Mouse (Mus musculus) adrenal gland, adult 18-20 months (tissue): ENCODE data around the gene Zscan10. TPM values are rescaled to one million over a fixed set of nuclear protein-coding genes. Genes with fewer than 3 reads are reported as not detected.

Experiments used
- DNase-seq, 2 experiments: peaks; one replicate each; pipeline ENCODE4 v3.0.0; 2021 to 2022; ENCODE audit warnings: low spot score in 2 of 2
- long read RNA-seq, 2 experiments: library from polyadenylated mRNA; stranded (forward); transcript quantifications; one replicate each; pipeline ENCODE4 v2.0.0; 2021
- total RNA-seq, 2 experiments: library from RNA; stranded (reverse); gene quantifications; 1 replicate in 1 of 2; 2 replicates in 1 of 2; pipeline ENCODE4 v1.2.3; 2021

Zscan10 gene
- not detected for total RNA-seq
- long read RNA-seq, experiment 1, result 0 reads
- long read RNA-seq, experiment 2, result 0 reads

DNA sequence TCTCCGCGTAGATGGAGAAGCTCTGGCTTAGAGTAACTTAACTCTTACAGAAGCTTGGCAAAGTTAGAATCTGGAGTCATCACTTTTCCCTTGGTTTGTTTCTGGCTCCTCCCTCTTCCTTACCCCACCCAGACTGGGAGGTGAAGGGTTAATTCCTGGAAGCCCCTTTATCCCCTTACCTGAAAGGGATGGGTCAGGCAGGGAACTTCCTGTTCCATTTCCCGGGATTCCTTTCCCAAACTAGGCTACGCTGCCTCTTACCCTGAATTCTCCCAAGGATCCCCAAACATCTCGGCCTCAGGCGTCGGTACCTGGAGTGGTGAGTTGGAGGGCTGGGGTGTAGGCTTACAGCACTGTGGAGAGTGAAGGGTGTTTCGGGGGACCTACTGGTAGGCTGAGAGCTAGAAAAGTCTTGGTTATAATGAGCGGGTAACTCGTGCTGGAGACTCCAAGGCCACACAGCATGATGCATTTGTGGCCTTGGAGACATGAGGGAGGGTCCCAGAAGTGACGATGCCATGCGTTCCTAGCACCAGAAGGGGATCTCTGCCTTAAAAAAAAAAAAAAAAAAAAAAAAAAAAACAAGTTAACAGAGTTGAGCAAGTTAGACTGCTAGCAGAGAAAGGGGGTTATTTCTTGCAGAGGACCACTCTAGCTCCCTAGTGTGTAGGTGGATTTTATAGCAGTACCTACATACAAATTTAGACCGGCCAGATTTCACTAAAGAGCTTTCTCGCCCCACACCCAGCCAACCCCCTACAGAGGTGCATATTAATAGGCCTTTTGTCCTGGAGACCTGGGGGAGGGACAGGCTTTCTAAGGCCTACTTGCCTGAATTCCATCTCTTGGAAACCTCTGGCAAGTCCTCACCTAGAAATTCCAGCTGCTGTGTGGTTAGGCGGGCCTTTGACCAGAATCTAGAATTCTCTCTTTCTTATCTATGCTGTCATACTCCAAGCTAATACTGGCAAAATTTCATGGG is at the start of gene Zscan10:
Zscan10 (plus strand) TSS at position 216 of the 982 bp plus-strand sequence.
- no peak for DNase-seq

DNA sequence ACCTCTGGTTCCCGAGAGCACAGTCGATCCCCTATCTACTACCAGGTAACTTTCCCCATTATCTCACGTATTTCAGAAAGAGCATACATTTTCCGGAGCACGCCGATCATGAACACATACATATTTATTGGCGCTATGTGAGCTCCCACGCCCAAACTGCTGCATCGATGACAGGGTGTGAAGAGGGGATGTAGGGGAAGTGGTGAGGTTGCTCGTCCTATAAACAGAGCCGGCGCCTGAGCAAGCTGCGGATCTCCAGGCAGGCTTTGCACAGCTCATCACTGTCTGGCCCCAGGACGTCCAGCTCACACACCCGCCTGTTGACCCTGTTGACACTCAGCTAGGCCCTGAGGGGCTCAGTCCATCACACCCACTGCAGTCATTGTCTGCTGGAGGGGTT is 49.8 kb upstream of the Zscan10 start:
- no peak for DNase-seq

DNA sequence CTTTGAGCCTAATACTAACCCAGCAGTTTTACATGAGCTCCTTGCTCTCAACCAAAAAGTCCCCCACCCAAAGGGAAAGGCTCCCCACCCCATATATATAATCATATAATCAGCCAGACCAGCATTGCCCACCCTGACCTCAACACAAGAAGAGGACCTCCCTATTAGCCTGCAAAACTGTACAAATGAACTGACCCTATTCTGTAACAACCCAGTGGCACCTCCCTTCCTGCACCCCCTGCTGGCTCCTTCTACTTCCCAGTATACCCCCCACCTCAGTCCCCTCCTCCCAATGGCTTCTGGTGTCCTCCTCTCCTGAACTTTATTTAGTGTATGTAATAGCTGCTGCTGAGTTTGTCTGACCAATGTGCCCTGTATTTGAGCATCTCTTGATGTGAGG is 49.2 kb upstream of the Zscan10 start:
- no peak for DNase-seq

DNA sequence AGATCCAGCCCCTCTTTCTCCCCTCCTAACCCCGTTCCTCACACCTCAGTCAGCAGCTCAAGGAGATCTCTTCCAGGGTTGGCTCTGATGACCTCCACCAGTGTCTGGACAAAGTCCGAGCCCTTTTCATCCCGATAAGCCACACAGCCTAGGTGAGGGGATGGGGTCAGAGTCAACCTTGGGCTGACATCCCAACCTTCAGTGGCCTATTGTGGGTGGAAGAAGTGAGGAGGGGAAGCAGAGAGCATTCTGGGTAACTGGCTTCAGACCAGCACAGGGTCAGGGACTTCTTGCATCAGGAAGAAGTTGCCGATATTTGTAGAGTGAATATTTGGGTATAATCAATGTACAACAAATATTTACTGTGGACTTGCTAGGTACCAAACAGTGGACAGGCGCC is 48.7 kb upstream of the Zscan10 start:
- no peak for DNase-seq

DNA sequence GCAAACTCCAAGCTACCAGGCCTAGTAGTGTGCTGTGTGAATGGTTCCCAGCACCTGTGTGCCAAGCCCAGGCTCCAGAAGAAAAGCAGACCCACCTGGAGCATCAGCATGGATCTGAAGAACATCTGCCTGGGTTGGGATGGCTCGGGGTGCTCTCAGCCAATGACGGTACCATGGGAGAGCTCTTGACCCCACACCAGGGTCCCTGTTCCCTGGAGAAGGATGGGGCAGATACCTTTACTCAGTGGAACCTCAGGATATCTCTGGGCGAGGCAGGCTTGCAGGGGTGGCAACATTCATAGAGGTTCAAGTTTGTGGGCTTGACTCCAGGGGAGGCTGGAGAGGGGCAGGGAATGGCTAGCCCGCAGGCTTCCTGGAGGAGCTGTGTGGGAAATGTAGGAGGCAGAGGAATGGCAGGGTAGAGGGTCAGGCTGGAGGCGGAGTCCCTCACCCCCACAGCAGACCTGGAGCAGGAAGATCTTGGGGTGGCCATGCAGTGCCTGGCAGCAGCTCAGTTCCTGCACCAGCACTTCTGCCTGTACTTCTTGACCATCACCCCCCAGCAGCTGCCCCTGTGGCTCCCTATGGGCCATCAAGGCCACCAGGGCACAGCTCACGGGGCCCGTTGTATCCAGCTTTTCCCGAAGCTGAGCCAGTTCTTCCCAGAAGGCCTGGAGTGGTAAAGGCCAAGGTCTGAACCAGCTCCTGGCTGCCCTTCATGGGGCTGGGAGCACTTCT is 47.6 kb upstream of the Zscan10 start:
- no peak for DNase-seq

DNA sequence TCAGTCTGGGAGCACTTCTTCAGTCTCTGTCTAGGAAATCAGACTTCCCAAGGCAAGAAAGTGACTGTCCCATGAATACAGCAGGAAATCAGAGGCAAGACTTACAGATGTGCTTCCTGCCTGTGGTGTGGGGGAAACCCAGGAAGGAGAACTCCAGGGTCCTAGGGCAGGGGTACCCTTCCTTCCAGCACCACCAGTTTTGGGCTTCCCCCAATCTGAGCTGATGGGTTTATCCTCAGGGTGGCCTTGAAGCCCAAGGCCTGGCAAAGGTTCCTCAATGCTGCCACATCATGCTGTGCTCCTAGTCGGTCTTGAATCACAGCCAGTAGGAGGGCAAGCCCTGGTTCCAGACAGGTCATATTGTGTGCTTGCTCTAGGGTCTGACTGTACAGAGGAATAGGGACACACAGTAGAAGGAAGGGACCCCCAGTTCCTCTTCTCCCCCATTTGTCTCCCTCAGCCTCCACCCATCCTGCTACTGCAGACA is 47.0 kb upstream of the Zscan10 start:
- DNase-seq, result peak in 1 of 2 experiments; percentile 51

DNA sequence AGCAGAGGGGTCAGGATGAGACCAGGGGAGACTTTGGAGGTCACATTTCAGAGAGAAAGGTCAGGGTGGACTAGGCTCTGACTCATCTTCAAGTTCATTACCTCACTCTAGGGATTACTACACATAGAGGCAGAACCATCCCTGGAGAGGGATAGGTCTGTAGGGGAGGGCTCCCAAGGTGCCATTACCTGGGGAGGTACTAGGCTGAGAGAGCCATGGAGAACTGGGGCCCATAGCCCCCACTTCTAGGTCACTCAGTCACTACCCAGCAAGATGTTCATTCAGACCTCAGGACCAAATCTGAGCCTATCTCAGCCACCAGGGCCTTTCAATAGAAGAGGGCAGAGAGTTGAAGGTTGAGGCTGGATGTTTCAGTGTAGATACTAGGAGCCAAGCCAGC is 46.3 kb upstream of the Zscan10 start:
- no peak for DNase-seq

DNA sequence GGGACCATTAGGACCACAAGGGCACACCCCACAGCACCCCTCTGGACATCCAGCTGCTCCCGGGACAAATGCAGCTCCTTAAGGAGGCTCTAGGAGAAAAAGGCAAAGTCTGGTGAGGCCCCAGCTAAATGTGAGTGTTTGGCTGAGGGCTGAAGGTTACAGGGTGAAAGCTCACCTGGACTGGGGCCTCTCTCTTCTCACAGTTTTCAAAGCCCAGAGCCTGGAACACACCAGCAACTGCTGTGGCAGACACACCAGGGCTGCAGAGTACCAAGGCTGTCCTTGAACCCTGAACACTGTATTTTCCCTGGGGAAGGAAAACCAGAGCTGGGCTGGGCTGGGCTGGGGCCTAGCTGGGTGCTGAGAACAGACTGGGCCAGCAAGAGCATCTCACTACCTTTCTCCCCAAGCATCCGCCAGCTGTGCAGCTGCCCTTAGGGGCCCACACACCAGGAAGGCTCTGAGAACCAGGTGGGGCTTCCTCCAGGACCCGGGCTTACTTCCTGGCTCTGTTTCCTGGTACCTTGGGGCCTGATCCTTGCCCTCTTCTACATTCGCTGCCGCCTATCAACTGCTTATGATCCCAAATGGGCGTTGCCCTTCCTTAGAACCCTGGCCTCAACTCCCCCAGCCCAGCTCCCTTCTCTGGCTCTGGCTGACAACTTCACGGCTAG is 45.3 kb upstream of the Zscan10 start:
- no peak for DNase-seq

DNA sequence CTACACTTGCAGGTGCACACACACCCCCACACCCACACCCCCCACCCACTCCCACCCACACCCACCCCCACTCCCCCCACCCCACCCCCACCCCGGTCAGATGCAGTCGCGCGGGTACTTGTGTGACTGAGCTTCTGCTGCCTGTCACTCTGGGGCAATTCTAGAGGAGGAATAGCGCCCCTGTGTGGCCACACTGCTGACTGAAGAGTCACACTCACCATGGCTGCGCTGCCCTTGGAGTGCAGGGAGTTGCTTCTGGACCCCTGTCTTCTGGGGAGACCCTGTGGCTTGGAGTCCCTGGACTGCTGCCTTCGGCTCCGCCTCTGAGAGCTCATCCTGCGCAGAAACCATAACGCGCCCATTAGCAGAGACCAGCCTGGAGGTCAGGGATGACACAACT is 40.9 kb upstream of the Zscan10 start:
- DNase-seq, result peak; percentile 55 to 66

DNA sequence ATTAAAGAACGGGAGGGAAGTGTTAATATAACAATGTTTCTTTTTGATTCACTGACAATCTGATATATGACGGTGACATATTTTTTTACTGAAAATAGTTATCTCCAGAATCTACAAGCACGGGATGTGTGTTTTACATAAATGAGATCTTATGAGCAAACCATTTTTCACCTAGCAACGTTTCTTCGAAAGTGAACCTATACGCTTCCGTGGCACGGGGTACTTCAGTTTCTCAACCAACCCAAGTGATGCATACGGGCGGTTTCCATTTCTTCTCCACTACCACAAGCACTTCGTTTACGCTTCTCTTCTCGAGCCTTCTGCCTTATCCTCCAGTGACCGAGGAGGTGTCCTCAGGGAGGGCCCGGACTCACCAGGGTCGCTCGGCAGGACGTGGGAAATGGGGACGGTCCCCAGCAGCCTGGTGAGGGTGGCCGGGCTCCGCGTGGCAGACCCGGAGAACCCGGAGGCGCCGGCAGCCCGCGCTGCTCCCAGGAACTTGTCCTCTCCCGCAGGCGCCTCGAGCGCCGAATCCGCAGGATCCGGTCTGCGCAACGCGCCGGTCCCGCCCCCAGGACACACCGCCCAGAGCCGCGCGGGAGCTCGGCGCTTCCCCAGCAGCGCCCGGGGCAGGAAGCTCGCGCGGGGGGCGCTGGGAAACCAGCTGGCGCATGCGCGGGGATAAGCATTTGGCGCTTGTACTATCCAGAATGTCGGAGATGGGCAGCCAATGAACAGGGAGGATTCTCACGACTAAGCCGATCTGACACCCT is 36.9 kb upstream of the Zscan10 start, which contains the start of gene Zfp213:
Zfp213 (minus strand) TSS at position 644 of the 773 bp plus-strand sequence.
- DNase-seq, result peak; percentile 94 to 97

DNA sequence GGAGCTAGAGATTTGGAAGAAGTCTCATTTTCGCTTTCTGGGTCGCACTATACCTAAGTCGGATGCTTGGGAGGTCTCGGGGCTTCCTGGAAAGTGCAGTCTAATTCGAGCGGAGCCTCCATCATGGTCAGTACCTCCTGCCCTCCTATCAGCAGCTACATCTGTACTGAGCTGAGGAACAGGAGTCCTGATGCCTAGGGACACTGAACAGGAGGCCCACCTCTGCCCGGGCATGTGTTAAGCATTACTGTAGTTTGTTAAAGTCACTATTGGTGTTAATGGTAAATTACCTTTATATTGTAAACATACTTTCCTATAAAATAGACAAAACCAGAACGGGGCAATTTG is 36.3 kb upstream of the Zscan10 start:
- no peak for DNase-seq

DNA sequence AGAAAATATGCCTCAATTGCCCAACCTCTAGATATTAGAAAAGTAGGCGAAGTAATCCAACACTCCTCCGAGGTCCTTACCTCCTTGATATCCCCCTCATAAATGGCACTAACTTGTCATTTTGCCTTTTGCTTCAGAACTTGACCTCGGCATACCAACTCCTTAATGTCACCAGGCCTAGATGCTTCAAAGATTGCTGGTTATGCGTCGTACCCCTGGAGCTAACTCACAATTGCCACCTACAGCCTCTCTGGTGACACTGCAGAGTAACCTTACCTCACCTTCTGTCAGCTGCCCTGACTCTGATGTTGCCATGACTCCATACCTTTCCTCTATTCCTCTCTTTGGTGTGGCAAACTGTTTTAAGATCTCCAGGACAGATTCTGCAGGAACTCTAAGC is 33.9 kb upstream of the Zscan10 start:
- DNase-seq, result no peak

DNA sequence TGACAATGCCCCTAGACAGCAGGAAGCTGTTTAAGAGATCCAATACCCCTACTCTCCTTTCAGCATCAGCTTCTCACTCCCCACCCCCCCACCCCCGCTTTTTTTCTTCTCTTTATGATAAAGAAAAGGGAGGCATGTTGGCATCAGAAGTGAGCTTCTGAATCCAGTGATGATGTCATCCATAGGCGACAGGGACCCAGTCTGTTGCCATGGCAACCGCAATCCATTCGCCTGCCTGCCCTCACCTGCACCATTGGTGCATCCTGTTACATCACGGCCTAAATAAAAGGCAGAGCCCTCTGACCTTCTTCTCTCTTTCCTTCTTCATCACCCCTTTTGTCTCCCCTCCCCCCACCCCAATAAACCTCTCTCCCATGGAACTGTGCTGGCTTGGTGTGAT is 32.3 kb upstream of the Zscan10 start:
- no peak for DNase-seq

DNA sequence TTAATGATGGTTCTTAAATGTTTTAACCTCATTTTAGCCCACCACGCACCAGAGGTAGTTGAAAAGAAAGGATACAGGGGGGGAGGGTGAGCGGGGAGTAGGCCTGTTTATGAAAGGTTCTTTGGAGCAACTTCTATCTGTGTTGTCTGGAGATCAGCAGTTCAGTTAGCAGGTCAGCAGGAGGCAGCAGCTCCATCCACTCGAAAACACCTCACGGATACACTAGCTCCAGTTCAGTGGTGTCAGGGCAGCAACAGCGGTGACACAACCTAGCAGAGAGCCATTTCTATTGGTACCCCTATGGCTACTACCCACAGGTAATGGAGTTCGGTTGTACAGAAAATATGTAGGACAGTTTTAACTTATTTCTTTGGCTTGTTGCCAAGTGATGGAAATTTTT is 30.6 kb upstream of the Zscan10 start:
- DNase-seq, result no peak

DNA sequence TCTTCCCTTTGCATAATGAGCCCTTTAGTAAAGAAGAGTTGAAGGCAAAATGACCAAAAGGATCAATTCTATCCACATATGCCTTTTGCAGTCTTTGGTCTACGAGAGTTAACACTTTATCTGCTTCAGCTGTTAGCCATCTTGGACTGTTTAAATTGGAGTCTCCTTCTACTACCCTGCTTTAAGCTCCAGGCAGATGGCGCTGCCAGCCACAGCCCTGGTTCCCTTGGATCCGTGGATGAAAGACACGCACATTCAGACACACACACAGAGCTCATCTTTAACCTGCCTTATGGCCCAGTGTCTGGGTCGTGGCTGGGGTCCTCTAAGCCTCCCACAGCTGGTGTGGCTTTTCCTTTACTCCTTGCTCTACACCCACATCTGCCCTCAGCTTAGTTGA is 29.6 kb upstream of the Zscan10 start:
- no peak for DNase-seq

DNA sequence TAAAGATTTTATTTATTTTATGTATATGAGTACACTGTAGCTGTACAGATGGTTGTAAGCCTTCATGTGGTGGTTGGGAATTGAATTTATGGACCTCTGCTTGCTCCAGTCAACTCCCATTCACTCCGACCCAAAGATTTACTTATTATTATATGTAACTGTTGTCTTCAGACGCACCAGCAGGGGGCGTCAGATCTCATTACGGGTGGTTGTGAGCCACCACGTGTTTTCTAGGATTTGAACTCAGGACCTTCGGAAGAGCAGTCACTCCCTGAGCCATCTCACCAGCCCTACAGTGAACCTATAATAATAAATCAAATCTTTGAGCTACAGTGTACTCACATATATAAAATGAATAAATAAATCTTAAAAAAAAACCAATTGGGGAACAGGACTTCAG is 28.6 kb upstream of the Zscan10 start:
- DNase-seq, result no peak

DNA sequence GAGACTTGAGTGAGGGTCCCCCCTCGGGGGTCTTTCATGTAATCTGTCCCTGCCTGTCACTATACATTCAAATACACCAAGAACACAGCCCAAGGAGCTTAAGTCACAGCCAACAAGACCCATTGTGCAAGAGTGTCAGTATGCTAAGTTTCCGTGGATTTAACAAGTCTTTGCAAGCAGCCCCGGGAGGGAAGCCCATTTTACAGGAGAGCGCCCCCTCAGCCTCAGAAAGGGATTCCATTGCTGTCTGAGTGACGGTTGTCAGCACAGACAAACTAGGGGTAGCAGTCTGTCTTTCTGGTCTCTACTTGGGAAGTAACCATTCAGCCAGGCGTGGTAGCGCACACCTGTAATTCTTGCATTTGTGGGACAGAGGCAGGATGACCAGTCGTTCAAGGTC is 26.5 kb upstream of the Zscan10 start:
- DNase-seq, result no peak

DNA sequence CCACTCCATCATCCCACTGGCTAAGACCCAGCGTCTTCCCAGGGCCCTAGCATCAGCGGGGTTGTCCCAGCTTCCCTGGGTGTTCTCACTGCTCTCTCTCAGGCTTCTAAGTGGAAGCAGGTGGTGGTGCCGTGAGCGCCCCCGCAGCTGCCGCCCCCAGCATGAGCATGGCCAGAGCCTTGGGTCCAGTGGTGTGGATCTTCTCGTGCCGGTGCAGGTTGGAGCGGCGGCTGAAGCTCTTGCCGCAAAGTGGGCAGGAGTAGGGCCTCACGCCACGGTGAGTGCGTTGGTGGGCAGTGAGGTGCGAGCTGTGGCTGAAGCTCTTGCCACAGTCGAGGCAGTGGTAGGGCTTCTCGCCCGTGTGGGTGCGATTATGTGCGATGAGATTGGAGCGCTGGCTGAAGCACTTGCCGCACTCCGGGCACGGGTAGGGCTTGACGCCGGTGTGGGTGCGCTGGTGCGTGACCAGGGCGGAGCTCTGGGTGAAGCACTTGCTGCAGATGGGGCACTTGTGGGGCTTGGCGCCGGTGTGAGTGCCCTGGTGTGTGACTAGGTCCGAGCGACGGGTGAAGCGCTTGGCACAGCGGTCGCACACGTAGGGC is 24.6 kb upstream of the Zscan10 start:
- no peak for DNase-seq

DNA sequence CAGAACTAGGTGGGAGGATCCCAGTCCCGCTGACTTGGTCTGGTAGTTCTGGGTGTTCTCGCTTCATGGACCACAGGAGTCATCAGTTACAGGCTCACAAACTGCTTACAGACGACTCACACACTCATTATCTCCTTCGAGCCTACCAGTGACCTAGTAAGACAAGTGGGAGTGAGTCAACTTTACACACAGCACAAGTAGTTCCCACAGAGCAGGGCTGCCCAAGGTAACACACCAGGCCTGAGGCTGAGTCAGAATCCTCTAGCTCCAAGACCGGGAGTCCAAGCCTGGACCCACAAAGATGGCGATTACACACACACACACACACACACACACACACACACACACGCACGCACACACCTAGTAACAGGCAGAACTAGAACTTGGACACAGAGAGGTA is 15.9 kb upstream of the Zscan10 start:
- DNase-seq, result no peak
